ENCODE assay signal across 8 mouse cellular contexts in the genomic region with DNA sequence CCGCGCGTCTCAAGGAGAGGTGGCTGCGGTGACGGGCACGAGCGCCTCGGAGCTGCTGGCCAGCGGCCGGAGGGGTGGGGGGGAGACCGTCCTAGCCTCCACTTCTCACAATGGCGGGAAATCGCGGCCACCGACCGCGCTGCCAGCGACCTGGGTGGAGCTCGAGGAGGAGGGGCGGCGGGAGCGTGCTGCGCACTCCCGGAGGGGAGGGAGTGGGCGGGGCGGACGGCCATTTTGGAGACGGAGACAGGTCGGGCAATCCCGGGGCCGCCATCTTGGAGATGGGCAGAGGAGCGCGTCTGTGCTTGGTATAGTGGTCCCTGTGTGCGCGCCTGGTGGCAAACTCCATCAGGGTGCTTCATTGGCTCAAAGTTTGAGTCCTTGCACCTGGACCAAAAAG. TPM values are rescaled to one million over a fixed set of nuclear protein-coding genes. Genes with fewer than 3 reads are reported as not detected.
DNase-seq lines count a peak whose midpoint lies in the region; ATAC-seq and TF ChIP-seq lines count a peak whose summit lies in the region.

A gene (minus strand): TSS at position 162 of the 400 bp plus-strand sequence.

- peak; percentile 98 for DNase-seq in gastrocnemius, postnatal 10 days
- peak; percentile 97 for DNase-seq in induced T-regulatory cell, adult 2 months (ENCODE audit: low read depth)
- peak; percentile 84 to 95 for DNase-seq in left cerebral cortex, adult 9 months (ENCODE audit: low spot score in 2 of 2)
- DNase-seq in right cerebral cortex, postnatal 14 days: peak; percentile 98
- DNase-seq in urinary bladder, postnatal 36 days (ENCODE audit: low spot score in 2 of 2): peak; percentile 95 to 98

- no peak for TF ChIP-seq CTCF in cortical plate, adult 2 months (IDR thresholded peaks at IDR 0.05; ENCODE audit: extremely low read depth, insufficient read depth, low read length)

- TF ChIP-seq POLR2A in cortical plate, adult 2 months (IDR thresholded peaks at IDR 0.05; ENCODE audit: extremely low read depth, insufficient read depth, low read length): peak; percentile 57; the same call in 1 of the 2 replicates

- ATAC-seq in activated CD4-positive, CD25-positive, alpha-beta regulatory T cell, adult 4 months: peak; percentile 33
- ATAC-seq in megakaryocyte progenitor cell, adult 5-6 weeks (replicated peaks; ENCODE audit: poor library complexity): peak; percentile 73

- H3K27ac ChIP-seq in cortical plate, adult 2 months (ENCODE audit: insufficient read depth, low read length): peak within 1 kb of the TSS; percentile 73; the same call in 1 of the 2 replicates

- H3K4me1 ChIP-seq in cortical plate, adult 2 months (ENCODE audit: control insufficient read depth, insufficient read depth, low read length): peaks cover 4% of the 10 kb centered on the region; the same call in 1 of the 2 replicates

- H3K4me3 ChIP-seq in cortical plate, adult 2 months (ENCODE audit: insufficient read depth, low read length): peak within 1 kb of the TSS; percentile 67

RNA-seq across cellular contexts. Expression of the gene that starts here (rescaled TPM):
- 10 to 100 TPM; 64.4 to 86.7 TPM for polyA plus RNA-seq in activated CD4-positive, CD25-positive, alpha-beta regulatory T cell, adult 4 months (2017; shearing (Covaris generic))
- 14.2 and 15.6 TPM in 2 replicates for polyA plus RNA-seq in cortical plate, adult 2 months (2012; rRNA removed)
- total RNA-seq in gastrocnemius, postnatal 10 days (2021): 10 to 100 TPM; 21.5 to 27.3 TPM
- 99.5 and 102 TPM in 2 replicates for total RNA-seq in megakaryocyte progenitor cell, adult 5-6 weeks (2015)
- total RNA-seq in megakaryocyte progenitor cell, adult 5-6 weeks (2017): 70.9 and 71.7 TPM in 2 replicates

Comparison
In these comparisons a context has a peak if more than half of its experiments do, and no peak if none do; other contexts are left out.
1. Peak in every context shown above with its lines: DNase-seq, ATAC-seq, H3K4me3 ChIP-seq and H3K27ac ChIP-seq.